Mouse (Mus musculus): ENCODE data around the gene Pafah1b3. TPM values are rescaled to one million over a fixed set of nuclear protein-coding genes. Genes with fewer than 3 reads are reported as not detected.

Pafah1b3 gene
- total and polyA plus RNA-seq, 3 experiments, result 85.6 to 180 (median 110) TPM

GRCm38 (mm10) chr7:25282731-25283211 lies 15.0 kb downstream of the Pafah1b3 start:
- Histone ChIP-seq H3K36me3 (ENCODE audit: control insufficient read depth in 1 of 2, insufficient read depth in 2 of 2, low read length in 2 of 2) (peaks cover 14 to 24% of the 10 kb centered on the region in 2 experiments), H3K27me3 (ENCODE audit: control insufficient read depth in 1 of 2, insufficient read depth in 2 of 2, low read length in 2 of 2) (no peaks in the 10 kb centered on the region), H3K79me2 (ENCODE audit: control insufficient read depth, insufficient read depth, low read length, poor library complexity) (peaks cover 35% of the 10 kb centered on the region), H3K9ac (ENCODE audit: control insufficient read depth, low read depth, low read length, poor library complexity, severe bottlenecking) (peak overlapping the region; percentile 80), H3K4me3 (ENCODE audit: control insufficient read depth in 1 of 2, insufficient read depth in 1 of 2, low read depth in 2 of 2, low read length in 2 of 2) (peak overlapping the region; percentile 85 to 91), H3K4me1 (ENCODE audit: control insufficient read depth in 1 of 2, insufficient read depth in 2 of 2, low read length in 2 of 2) (peaks cover 12 to 28% of the 10 kb centered on the region in 2 experiments), H3K27ac (ENCODE audit: control insufficient read depth, low read depth, low read length) (peak overlapping the region; percentile 86), H3K9me3 (replicated peaks; ENCODE audit: insufficient read depth, low read length) (no peaks in the 10 kb centered on the region)
- TF ChIP-seq POLR2AphosphoS5 (IDR thresholded peaks at IDR 0.05; ENCODE audit: borderline replicate concordance, low read depth, low read length), result 0 out of 2 replicates have a peak, but pooled peaks have one; percentile 60
- TF ChIP-seq TAL1 (IDR thresholded peaks at IDR 0.05; ENCODE audit: low read length), result no peak
- no peak for TF ChIP-seq EP300 (IDR thresholded peaks at IDR 0.05; ENCODE audit: low read depth in 1 of 2, low read length in 2 of 2)
- TF ChIP-seq POLR2AphosphoS2 (IDR thresholded peaks at IDR 0.05; ENCODE audit: low read length), result no peak
- no peak for TF ChIP-seq USF2 (IDR thresholded peaks at IDR 0.05; ENCODE audit: borderline replicate concordance in 1 of 2, insufficient read depth in 1 of 2, low read depth in 1 of 2, low read length in 2 of 2)
- TF ChIP-seq CHD2 (IDR thresholded peaks at IDR 0.05; ENCODE audit: low read length), result no peak
- TF ChIP-seq UBTF (IDR thresholded peaks at IDR 0.05; ENCODE audit: borderline replicate concordance, insufficient read depth, low read depth, low read length), result no peak
- no peak for TF ChIP-seq CTCF (IDR thresholded peaks at IDR 0.05 in 2 of 3, conservative IDR thresholded peaks at IDR 0.05 in 1 of 3; ENCODE audit: control insufficient read depth in 1 of 3, insufficient read depth in 1 of 3, low read depth in 2 of 3, low read length in 3 of 3, poor library complexity in 1 of 3, severe bottlenecking in 1 of 3)
- no peak for TF ChIP-seq GATA1 (IDR thresholded peaks at IDR 0.05; ENCODE audit: low read depth, low read length)
- TF ChIP-seq HCFC1 (IDR thresholded peaks at IDR 0.05; ENCODE audit: low read depth, low read length), result no peak; the same call in 1 of the 2 replicates
- TF ChIP-seq POLR2A (IDR thresholded peaks at IDR 0.05; ENCODE audit: control insufficient read depth in 1 of 2, insufficient read depth in 1 of 2, low read depth in 1 of 2, low read length in 2 of 2, poor library complexity in 1 of 2), result no peak
- TF ChIP-seq CHD1 (IDR thresholded peaks at IDR 0.05; ENCODE audit: low read depth, low read length), result no peak
- no peak for TF ChIP-seq MAX (IDR thresholded peaks at IDR 0.05; ENCODE audit: low read length)
- 0 out of 2 replicates have a peak, but pooled peaks have one; percentile 38 for TF ChIP-seq TBP (IDR thresholded peaks at IDR 0.05; ENCODE audit: low read depth, low read length)
- TF ChIP-seq MYC (IDR thresholded peaks at IDR 0.05; ENCODE audit: low read depth, low read length), result no peak
- no peak for TF ChIP-seq SMC3 (IDR thresholded peaks at IDR 0.05; ENCODE audit: low read depth, low read length)
- DNase-seq (ENCODE audit: low read depth, low spot score), result peak; percentile 76

- Histone ChIP-seq H3K36me3 (ENCODE audit: control insufficient read depth in 1 of 2, insufficient read depth in 2 of 2, low read length in 2 of 2) (peaks cover 11 to 32% of the 10 kb centered on the region in 2 experiments), H3K27me3 (ENCODE audit: control insufficient read depth in 1 of 2, insufficient read depth in 2 of 2, low read length in 2 of 2) (no peaks in the 10 kb centered on the region), H3K9ac (ENCODE audit: control insufficient read depth, low read depth, low read length, poor library complexity, severe bottlenecking) (peak overlapping the region; percentile 93), H3K4me3 (ENCODE audit: control insufficient read depth in 1 of 2, insufficient read depth in 1 of 2, low read depth in 2 of 2, low read length in 2 of 2) (peak overlapping the region; percentile 57 to 67), H3K9me3 (replicated peaks; ENCODE audit: insufficient read depth, low read length) (no peaks in the 10 kb centered on the region), H3K79me2 (ENCODE audit: control insufficient read depth, insufficient read depth, low read length, poor library complexity) (peaks cover 32% of the 10 kb centered on the region), H3K27ac (ENCODE audit: control insufficient read depth, low read depth, low read length) (peak overlapping the region; percentile 94), H3K4me1 (ENCODE audit: control insufficient read depth in 1 of 2, insufficient read depth in 2 of 2, low read length in 2 of 2) (peaks cover 20 to 36% of the 10 kb centered on the region in 2 experiments)
- DNase-seq (ENCODE audit: low read depth, low spot score), result peak; percentile 98
- TF ChIP-seq MYB (IDR thresholded peaks at IDR 0.05; ENCODE audit: low read depth, low read length), result no peak
- TF ChIP-seq GATA1 (IDR thresholded peaks at IDR 0.05; ENCODE audit: low read depth, low read length), result no peak
- 0 out of 4 replicates have a peak, but pooled peaks of 1 of the 2 experiments have one; percentile 10 for TF ChIP-seq EP300 (IDR thresholded peaks at IDR 0.05; ENCODE audit: low read depth in 1 of 2, low read length in 2 of 2)
- TF ChIP-seq MXI1 (IDR thresholded peaks at IDR 0.05; ENCODE audit: low read depth, low read length), result peak; percentile 30; the same call in 1 of the 2 replicates
- no peak for TF ChIP-seq CHD2 (IDR thresholded peaks at IDR 0.05; ENCODE audit: low read length)
- TF ChIP-seq POLR2AphosphoS5 (IDR thresholded peaks at IDR 0.05; ENCODE audit: borderline replicate concordance, low read depth, low read length), result 0 out of 2 replicates have a peak, but pooled peaks have one; percentile 56
- TF ChIP-seq ETS1 (IDR thresholded peaks at IDR 0.05; ENCODE audit: low read depth, low read length), result 0 out of 2 replicates have a peak, but pooled peaks have one; percentile 4
- peak; percentile 70 for TF ChIP-seq NELFE (IDR thresholded peaks at IDR 0.05; ENCODE audit: low read depth, low read length)
- peak; percentile 74; the same call in 1 of the 2 replicates for TF ChIP-seq ZMIZ1 (IDR thresholded peaks at IDR 0.05; ENCODE audit: low read depth, low read length)
- TF ChIP-seq GABPA (IDR thresholded peaks at IDR 0.05; ENCODE audit: low read depth, low read length), result no peak
- no peak for TF ChIP-seq USF2 (IDR thresholded peaks at IDR 0.05; ENCODE audit: borderline replicate concordance in 1 of 2, insufficient read depth in 1 of 2, low read depth in 1 of 2, low read length in 2 of 2)
- no peak for TF ChIP-seq CHD1 (IDR thresholded peaks at IDR 0.05; ENCODE audit: low read depth, low read length)
- TF ChIP-seq HCFC1 (IDR thresholded peaks at IDR 0.05; ENCODE audit: low read depth, low read length), result peak; percentile 67
- TF ChIP-seq UBTF (IDR thresholded peaks at IDR 0.05; ENCODE audit: borderline replicate concordance, insufficient read depth, low read depth, low read length), result no peak
- 0 out of 2 replicates have a peak, but pooled peaks have one; percentile 16 for TF ChIP-seq ELF1 (IDR thresholded peaks at IDR 0.05; ENCODE audit: low read depth, low read length)
- TF ChIP-seq MEF2A (IDR thresholded peaks at IDR 0.05; ENCODE audit: extremely low read depth, insufficient replicate concordance, low read depth, low read length, poor library complexity, severe bottlenecking), result no peak
- no peak for TF ChIP-seq BHLHE40 (IDR thresholded peaks at IDR 0.05; ENCODE audit: borderline replicate concordance, low read depth, low read length)
- no peak; the same call in none of the 2 replicates for TF ChIP-seq SIN3A (IDR thresholded peaks at IDR 0.05; ENCODE audit: low read length)
Observed at GRCm38 (mm10) chr7:25281734-25282601, 15.8 kb downstream of the Pafah1b3 start.
